Mouse (Mus musculus) heart, postnatal 0 days (tissue): ENCODE measurements at regions not wholly inside any gene's neighbourhood (a gene's known extent, or its start where the extent isn't known, plus 50 kb on each side); places are given as distances from the start of the nearest gene placed in this dataset.

ENCODE experiments used
- CTCF ChIP-seq: IDR thresholded peaks from 2 replicates; pipeline ENCODE4 v1.5.1; 2016; ENCODE audit warnings: antibody characterized with exemption, control low read depth, low read depth
- EP300 ChIP-seq: IDR thresholded peaks from 2 replicates; pipeline ENCODE4 v1.6.1; 2016; ENCODE audit warnings: antibody characterized with exemption, low read depth

GRCm38 (mm10) chr1:92703270-92703669, 54.6 kb upstream of the Otos start:
- TF ChIP-seq CTCF (no peak), EP300 (no peak)
